Mouse (Mus musculus) lung, postnatal 14 days (tissue): ENCODE data around the gene Masp2.
A peak's percentile ranks its signal among the peaks of the same experiment; 100 is the strongest.

ENCODE experiments used
- DNase-seq: peaks from one replicate; pipeline ENCODE4 v3.0.0; 2021

Masp2 gene

GRCm38 (mm10) chr4:148601871-148602270 lies 483 bp upstream of the Masp2 start:
- DNase-seq = no peak

- DNase-seq = no peak
Measured at GRCm38 (mm10) chr4:148603376-148604139, 1.2 kb downstream of the Masp2 start.

GRCm38 (mm10) chr4:148604141-148604540 lies 1.8 kb downstream of the Masp2 start:
- DNase-seq = no peak

- DNase-seq = peak; percentile 78
Measured at GRCm38 (mm10) chr4:148604541-148605165, 2.3 kb downstream of the Masp2 start.

- DNase-seq = peak; percentile 86
Measured at GRCm38 (mm10) chr4:148607758-148608157, 5.4 kb downstream of the Masp2 start.

- DNase-seq = no peak
Measured at GRCm38 (mm10) chr4:148609805-148610204, 7.5 kb downstream of the Masp2 start.

- DNase-seq = no peak
Measured at GRCm38 (mm10) chr4:148610631-148611364, 8.4 kb downstream of the Masp2 start.

- DNase-seq = no peak
Measured at GRCm38 (mm10) chr4:148612557-148612956, 10.2 kb downstream of the Masp2 start.

- no peak for DNase-seq
Measured at GRCm38 (mm10) chr4:148613738-148614137, 11.4 kb downstream of the Masp2 start.

GRCm38 (mm10) chr4:148619805-148620204 lies 17.5 kb downstream of the Masp2 start:
- DNase-seq = no peak

- DNase-seq = no peak
Measured at GRCm38 (mm10) chr4:148620718-148621117, 18.4 kb downstream of the Masp2 start.

- DNase-seq = no peak
Measured at GRCm38 (mm10) chr4:148622485-148622884, 20.1 kb downstream of the Masp2 start.

- no peak for DNase-seq
Measured at GRCm38 (mm10) chr4:148623609-148624008, 21.3 kb downstream of the Masp2 start.

- no peak for DNase-seq
Measured at GRCm38 (mm10) chr4:148625010-148625409, 22.7 kb downstream of the Masp2 start.

- no peak for DNase-seq
Measured at GRCm38 (mm10) chr4:148625756-148626622, 23.6 kb downstream of the Masp2 start.

GRCm38 (mm10) chr4:148626623-148627185 lies 24.4 kb downstream of the Masp2 start, which contains the start of gene Tardbp:
Gene Tardbp, minus strand, starts transcription at chr4:148627019.
- peak; percentile 99 for DNase-seq

- DNase-seq = no peak
Measured at GRCm38 (mm10) chr4:148627246-148627645, 24.9 kb downstream of the Masp2 start.

GRCm38 (mm10) chr4:148632013-148632692 lies 29.8 kb downstream of the Masp2 start:
- DNase-seq = peak; percentile 31

GRCm38 (mm10) chr4:148633395-148634061 lies 31.2 kb downstream of the Masp2 start:
- no peak for DNase-seq

- no peak for DNase-seq
Measured at GRCm38 (mm10) chr4:148635309-148635708, 33.0 kb downstream of the Masp2 start.

GRCm38 (mm10) chr4:148638302-148638701 lies 35.9 kb downstream of the Masp2 start:
- DNase-seq = no peak
